Mouse (Mus musculus) kidney, postnatal 36 days (tissue): ENCODE measurements around the gene Cyp2c29.
"Not testable (repeated sequence)": the region's sequence is repeated elsewhere in the genome, so short reads cannot be mapped to it uniquely, and the experiment has no call there.

ENCODE experiments used
- DNase-seq, 2 experiments: peaks; one replicate each; pipeline ENCODE4 v3.0.0; 2021 to 2022; ENCODE audit warnings: mixed read lengths in 2 of 2

Cyp2c29 gene

GRCm38 (mm10) chr19:39269105-39269504 is at the start of gene Cyp2c29:
TSS of gene Cyp2c29 (plus strand) at chr19:39269405.
- DNase-seq: not testable (repeated sequence)

- not testable (repeated sequence) for DNase-seq
These were observed 2.2 kb upstream of the Cyp2c29 start for GRCm38 (mm10) chr19:39267036-39267435.

GRCm38 (mm10) chr19:39282801-39283200 is 13.6 kb downstream of the Cyp2c29 start:
- DNase-seq: no peak

GRCm38 (mm10) chr19:39285637-39286036 is 16.4 kb downstream of the Cyp2c29 start:
- no peak for DNase-seq

GRCm38 (mm10) chr19:39286825-39287224 is 17.6 kb downstream of the Cyp2c29 start:
- no peak for DNase-seq

GRCm38 (mm10) chr19:39288978-39289377 is 19.8 kb downstream of the Cyp2c29 start:
- no peak for DNase-seq
